Mouse (Mus musculus) layer of hippocampus, adult 8-10 months (tissue): Measurements from ENCODE around the gene Nhsl1. TPM values are rescaled to one million over a fixed set of nuclear protein-coding genes. Genes with fewer than 3 reads are reported as not detected.
A peak's percentile ranks its signal among the peaks of the same experiment; 100 is the strongest.
"Not testable (repeated sequence)": the region's sequence is repeated elsewhere in the genome, so short reads cannot be mapped to it uniquely, and the experiment has no call there.

Experiments
- DNase-seq, 2 experiments: peaks; one replicate each; pipeline ENCODE4 v3.0.0; 2022; ENCODE audit warnings: low spot score in 2 of 2
- total RNA-seq, 4 experiments: library from RNA; stranded (reverse); gene quantifications; 2 replicates each; pipeline ENCODE4 v1.2.4; 2022

Gene Nhsl1
- total RNA-seq, 4 experiments from 2014 or later, result 40.7 to 45.2 (median 41.2) TPM

DNA sequence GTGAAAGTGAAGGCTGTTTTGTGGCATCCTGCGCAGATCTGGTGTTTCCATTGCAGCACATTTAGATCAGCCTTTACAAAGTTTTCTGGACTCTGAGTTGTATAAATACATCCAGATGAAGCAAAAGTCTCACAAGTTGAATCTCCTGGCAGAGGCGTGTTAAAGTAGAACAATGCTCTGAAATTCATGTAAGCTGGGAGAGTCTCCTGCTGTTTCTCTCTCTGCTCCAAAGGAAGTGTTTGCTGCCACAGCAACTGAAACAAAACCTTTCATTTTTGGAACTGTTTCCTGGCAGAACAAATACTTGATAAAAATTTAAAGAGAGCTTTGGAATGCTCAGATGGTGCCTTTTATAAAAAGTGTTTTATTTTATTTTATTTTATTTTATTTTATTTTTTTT, 118.8 kb downstream of the Nhsl1 start:
- DNase-seq, result no peak

DNA sequence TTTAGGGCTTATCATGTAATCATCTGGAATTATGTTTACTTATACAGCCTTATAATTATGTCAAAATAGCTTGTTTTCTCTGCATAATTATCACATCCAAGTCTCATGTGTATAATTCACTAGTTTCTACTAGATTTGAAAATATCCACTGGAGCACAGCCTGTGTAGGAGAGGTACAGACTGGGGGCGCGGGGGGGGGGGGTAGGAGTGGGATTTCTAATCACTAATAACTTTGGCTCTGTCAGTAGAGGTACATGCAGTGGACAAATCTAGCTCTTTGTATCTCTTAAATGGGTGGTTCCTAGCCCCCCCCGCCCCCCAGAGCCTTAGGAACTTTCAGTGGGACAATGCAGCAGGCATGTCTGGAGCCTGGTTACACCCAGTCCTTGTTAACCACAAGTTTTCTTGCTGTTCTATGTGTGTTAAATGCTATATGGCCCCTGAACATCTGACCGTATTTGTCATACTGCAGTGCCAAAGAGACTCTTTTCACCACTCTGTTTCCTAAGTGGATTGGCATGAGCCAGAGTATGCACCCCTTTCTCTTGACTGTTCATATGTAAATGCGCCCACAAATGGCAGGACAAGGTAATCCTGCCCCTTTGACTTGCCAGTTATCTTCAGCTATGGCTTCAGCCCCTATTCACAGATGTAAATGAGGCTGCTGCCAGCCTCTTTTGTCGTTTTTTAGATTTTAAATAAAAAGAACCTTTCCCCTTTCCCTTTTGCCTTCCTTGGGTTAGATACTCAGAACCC, 127.0 kb downstream of the Nhsl1 start:
- DNase-seq, result no peak

DNA sequence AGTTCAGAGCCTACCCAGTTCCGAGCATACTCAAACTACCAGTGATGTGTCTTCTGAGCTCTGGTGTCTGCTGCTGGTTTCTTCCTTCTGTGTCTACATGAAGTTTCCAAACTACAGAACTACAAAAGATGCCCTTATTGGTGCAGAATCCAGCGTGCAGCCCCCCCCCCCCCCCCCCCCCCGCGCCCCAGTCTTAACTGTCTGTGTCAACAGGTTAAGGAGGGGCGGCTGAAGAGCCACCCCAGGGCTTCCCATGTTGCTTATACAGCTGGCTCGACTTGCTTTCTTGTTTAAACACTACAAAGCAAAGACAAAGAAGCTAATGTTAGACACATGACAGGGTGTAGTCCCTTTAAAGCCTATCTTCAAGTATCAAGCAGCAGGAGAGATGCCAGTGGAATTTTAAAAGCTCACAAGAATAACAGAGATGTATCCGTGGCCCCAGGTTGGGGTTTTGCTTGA, 127.6 kb downstream of the Nhsl1 start:
- no peak for DNase-seq

DNA sequence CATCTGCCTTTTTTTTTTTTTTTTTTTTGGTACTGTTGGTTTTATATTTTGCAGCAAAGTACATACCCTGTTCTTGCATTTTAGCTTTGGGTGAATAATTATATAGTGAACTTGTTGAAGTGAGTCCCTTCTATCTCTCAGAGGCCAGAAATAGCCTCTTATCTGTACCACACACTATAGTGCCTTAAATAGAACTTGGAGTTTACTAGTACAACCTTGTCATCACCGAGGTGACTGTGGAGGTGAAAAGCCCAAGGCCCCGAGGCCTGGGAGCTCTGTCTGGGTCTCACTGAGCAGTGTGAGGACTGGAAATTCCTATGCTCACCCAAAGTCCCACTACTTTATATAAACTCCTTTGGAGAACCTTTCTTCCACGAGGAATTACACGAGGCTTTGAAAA, 128.5 kb downstream of the Nhsl1 start:
- no peak for DNase-seq

DNA sequence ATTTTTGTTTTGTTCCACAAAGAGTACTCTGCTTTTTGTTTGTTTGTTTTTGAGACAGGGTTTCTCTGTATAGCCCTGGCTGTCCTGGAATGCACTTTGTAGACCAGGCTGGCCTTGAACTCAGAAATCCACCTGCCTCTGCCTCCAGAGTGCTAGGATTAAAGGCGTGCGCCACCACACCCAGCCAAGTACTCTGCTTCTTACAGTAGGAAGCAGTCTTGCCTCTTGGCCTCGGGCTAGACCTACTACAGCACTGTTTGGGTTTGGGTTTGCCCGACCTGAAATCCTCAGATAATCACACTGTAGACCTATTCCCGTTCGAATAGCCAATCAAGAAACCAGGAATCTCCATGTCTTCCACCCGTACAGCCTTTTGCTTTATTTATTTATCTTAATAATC, 130.1 kb downstream of the Nhsl1 start:
- not testable (repeated sequence) for DNase-seq

DNA sequence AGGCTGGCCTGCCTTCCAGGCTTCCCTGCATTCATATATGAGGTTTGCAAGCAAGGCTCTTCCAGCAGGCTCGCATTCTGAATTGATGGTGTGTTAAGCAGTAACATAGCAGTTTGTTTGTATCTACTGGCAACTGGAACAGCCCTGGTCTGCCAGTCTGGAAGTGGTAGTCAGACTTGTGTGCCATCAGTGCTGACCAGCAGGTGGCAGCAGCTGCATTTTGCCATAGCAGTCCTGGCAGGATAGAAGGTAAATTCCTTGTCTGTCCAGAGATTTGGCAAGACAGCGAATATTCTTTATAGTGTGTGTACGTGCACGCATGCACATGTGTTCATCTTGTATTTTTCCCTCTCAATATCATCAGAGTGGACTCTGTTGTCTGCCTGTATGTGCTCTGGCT, 134.6 kb downstream of the Nhsl1 start:
- peak; percentile 83 to 91 for DNase-seq

DNA sequence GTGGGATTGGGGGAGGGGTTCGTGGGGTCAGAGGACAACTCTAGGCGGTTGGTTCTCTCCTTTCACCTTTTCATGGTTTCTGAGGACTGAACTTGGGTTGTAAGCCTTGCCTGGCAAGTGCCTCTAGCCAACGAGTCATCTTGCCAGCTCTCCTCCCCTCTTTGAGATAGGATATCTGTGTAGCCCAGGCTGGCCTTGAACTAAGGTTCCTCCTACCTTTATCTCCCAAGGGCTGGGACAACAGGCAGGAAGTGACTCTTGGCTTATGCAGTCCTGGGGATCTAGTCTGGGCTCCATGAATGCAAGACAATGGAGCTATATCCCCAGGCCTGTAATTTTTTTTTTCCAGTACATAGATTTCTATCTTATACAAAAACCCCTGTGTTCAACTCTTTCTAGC, 135.4 kb downstream of the Nhsl1 start:
- no peak for DNase-seq

DNA sequence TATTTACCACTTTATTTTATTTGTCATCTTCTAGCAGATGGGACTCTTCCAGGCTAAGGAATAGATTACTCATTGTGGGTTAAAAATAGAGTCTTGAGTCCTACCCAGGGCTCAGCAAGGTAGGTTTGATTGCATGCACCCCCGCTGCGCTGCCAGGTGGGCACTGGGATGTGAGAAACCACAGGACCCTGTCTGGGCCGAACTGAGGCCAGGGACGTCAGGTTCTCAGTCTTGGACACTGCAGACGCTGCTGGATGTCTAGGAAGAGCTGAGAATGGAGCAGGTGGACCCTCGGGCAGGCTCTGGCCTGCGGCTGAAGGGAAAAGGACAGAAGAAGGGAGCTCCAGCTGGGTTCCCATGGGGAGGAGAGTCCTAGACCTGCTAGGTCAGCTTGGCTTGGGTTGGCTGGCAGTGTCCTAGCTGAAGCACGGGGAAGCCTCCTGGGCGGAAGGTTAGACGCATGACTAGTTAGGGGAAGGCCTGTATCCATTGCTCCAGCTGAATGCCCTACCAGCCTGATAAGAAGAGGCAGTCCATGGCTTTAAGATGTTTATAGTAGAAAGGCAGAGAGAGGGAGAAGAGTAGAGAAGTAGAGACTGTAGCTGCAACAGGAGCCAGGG, 136.6 kb downstream of the Nhsl1 start:
- DNase-seq, result no peak

DNA sequence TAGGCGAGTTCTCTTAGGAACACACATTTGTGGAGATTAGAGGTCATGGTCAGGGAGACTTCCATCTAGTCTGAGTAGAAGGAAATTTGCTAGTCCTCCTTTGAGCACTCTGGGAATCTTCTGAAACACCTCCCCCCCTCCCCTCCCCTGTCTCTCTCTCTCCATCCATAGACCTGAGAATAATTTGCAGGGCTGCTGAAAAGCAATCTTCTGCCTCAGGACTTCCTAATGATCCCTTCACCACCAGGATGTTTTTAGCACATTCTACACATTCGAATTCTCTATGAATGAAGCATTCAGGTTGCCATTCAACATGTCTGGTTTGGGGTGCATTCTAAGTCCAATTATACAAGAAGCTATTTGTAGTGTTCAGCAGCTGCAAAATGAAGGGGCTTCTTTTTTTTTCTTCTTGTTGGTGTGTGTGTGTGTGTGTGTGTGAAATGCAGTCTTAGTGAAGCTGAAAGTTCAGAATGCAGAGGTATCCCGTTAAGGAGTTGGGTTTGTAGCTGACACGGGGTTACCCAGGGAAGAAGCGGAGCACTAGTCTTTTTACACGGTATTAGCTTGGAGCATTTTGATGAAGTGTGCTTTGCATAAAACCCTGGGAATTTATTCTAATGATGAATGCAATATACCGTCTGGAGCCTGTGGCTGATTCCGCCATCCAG, 139.2 kb downstream of the Nhsl1 start:
- no peak for DNase-seq

DNA sequence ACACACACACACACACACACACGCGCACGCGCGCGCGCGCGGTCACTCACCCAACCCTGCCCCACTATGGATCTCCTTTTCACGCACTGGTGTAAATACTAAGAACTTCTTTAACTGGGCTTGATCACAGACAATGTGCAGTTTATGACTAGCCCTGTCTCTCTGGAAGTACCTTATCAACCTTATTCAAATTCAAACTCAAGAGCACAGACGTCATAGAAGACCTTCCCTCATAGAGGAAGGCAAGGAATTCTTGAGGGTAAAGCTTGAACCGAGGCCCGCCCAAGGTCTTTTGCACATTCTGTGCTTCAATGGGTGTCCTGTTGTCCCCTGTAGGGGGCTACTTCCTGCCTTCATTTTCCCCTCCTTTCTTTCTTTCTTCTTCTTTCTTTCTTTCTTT, 142.6 kb downstream of the Nhsl1 start:
- no peak for DNase-seq

DNA sequence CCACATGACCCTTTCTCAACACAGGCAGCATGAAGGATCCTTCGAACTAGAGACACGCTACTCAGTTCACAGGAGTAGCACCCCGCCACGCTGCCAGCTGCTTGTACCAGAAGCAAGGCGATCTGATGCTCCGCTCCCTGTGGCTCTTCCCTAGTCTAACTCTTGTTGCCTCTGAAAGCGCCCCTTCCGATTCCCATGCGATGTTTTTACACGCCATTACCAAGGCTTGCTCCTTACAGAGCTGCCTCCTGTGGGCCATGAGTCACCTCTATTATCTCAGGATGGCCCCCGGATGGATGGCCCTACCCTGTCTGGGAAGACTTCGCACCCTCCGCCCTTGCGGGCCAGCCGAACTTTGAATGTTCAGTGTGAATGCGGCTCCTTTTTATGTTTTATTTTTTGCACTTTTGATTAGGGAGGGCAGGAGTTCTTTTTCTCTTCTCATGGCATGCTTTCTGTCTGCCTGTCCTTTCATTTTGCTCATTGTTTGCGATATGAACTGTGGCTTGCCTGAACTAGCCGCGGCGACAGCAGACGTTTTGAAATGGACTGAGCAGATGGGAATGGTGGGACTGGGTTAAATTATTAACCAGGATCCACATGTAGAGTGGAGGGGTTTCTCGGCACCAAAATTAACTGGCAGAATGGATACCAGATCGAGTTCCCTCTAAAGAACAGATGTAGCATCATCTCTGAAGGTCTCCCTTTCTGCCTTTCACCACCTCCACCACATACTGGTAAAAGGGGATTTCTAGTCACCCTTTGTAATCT, 144.5 kb downstream of the Nhsl1 start:
- DNase-seq, result no peak

DNA sequence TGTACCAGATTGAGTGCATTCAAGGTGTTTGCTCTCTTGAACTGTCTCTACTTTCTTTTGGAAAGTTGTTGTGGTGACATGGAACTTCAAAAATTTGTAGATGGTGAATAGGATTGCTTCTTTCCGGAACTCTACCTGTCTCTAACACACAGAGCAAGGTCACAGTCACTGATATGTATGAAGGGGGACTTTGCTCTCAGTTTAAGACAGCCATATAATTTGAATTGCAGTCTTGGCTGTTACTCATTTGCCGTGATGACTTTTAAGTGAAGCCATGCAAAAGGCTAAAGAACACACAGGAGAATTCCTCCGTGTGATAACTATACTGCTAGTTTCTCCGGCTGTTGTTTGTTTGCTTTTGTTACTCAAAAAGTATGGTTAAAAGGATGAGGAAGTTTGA, 149.6 kb downstream of the Nhsl1 start:
- no peak for DNase-seq

DNA sequence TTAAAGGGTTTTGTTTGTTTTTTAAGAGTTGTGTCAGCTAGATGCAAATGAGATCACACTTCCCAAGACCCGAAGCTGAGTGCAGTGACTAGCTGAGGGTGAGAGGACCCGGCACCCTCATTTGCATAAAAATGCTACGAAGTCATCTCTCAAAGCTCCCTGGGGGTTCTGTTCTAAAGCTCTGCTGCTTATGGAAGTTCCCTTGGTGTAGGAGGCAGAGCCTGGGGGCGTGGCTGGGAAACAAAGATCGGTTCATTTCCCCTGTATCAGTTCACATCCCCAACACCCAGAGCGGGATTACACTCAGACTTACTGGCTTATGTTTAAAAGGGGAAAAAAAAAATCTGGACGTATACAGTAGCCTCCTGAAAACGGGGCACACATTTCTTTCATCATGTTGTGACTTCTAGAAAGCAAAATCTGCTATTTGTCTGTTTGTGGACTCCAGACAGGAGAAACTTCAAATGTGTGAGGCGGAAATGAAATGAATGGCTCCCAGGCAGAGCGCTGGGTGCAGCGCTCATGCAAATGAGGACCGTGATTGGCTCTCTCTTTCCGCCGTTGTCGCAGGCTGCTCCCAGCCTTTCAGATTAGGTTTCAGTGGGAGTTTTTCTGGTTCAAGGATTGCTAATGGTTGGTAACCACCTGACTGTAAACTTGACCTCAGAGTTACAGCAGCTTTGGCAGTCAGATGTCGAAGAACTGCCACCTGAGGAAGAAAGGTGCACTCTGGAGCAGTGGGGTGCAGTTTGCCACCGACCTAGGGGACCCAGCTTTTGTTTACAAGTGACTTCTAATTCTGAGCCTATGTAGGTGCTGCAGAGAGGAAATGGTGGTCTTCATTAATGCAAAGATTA, 150.7 kb downstream of the Nhsl1 start:
- DNase-seq, result no peak

DNA sequence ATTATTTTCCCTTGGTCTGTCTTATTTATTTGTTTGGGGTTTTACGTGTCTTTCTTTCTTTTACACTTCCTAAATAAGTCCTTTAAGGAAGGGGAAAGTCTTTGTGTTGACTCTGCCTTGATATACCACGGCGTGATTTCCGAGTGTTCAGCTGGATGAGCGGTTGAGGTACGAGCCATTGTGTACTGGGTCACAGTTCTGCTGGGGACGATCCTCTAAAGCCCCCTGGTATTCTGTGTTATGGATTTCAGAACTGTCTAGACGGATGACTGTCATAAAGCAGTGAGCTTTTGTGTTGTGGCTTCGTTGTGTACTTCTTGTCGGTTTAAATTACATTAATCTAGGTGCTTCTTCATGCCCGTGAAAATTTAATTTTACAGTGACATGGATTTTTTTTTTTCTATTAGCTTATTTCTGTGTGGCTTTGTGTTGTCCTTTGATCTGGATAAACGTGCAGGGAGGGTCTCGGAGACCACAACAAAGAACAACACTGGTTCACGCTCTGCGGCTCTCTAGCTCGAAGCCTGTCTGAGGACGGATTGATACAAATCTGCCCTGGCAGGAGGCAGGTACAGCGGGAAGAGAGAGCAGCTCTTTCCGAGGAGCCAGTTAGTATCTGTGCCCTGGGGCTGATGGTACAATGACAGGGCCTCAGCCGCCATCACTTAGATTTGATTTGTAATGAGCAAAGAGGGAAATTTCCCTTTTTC, 151.7 kb downstream of the Nhsl1 start:
- no peak for DNase-seq

DNA sequence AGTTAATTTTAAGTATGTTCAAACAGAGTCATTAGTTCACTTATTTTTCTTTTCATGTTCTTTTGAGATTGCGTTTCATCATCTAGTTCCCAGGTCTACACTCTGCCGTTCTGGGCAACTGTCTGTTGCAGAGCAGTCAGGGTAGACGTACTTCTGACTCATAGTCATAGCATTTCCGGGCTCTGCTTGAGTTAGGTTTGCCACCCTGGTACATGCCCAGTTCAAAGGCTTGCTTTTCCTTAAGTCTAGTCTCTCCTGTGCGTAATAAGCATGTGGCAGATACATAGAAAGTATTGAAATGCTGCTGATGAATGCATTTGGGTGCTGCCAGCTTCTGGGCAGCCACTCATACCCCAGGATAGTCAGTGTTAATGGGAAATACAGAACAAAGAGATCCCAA, 152.9 kb downstream of the Nhsl1 start:
- no peak for DNase-seq

DNA sequence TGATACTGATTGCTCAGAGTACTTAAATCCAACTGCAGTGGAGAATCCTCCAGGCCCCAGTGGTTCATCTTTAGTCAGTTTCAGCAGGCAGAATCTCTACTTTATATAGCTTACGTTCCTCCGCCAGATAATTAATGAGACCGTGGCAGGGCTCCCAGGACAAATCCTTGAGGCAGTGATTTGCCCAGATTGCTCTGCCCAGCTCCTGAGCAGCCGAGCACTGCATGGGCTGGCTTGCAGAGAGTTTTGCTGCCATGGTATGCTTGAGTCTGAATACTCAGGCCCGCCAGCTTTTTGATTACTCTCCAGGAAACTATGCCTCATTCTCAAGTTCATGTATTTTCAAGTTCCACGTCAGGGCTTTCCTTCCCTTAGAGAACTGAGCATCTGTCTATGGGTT, 156.3 kb downstream of the Nhsl1 start:
- DNase-seq, result no peak

DNA sequence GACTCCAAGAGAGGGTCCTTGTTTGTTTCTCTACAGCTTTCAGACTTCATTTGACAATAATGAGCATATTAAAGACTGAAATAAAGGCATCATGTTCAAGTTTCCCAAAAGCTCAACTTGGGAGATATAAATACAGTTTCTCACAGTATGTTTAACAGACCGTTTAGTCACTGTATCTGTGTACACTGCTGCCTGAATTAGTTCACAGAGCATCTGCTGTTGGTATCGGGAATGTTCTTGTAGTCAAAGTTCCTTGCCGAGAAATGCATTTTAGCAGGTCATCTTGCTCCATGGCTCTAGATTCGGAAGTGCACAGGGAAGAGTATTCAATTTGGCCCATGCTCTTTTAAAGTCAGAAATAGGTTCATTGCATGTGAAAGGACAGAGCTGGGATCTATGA, 159.5 kb downstream of the Nhsl1 start:
- no peak for DNase-seq

DNA sequence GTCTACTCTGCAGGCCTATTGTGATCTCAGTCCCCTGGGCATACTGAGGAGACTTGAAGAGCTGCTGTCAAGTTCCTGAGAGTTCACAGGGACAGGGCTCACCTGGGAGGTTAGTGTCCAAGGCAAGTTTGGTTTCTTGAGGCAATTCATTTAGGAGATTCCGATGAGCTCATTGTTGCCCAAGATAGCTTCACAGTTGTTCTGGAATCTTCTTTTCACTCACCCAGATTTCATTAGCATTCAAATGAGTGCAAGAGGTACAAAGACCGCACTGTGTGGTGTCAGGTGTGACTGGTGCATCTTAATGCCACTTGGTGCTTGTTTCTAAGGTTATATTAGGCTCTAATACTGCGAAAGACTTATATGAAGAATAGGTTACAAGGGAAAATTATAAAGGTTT, 160.5 kb downstream of the Nhsl1 start:
- no peak for DNase-seq

DNA sequence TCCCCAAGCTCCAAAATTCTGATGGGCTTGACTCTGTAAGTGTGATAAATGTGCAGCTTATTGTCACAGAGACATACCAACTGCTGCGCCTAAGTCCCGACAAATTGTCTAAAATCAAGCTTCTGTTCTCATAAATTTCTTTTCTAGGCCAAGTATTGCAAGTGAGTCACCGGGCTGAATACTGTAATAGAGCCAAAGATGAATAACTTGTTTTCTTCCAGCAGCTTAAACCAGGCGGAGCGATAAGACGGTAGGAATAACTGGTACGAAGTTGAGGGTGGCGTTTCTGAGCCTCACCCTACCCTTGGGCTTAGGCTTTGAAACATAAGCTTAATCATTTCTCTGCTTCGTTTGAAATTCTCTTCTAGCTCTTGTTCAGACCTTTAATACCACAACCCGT, 162.1 kb downstream of the Nhsl1 start:
- DNase-seq, result no peak

DNA sequence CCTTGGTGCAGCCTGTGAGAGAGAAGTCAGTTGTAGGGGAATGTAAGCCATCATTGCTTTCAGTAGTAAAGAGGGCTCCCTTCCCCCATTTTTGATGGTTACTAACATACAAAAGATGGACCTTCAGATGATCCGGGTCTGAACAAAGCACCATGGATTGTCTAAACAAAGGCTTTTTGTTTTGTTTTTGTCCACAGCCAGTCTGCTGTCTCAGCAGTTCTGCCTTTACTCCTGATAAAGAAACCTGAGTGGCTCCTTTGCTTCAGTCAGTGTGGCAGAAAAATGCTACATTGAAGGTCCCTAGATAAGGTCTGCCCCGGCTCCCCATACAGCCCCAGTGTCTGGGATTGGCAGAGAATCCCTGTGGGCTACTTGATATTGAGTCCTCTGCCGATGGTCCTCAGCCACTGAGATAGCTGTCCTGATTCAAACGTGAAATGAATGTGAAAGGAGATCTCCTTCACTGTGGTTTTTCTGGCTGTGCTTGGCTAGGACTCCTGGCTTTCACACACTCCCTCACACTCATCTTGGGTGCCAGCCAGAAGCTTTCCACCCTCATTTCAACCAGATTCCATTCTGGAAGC, 163.9 kb downstream of the Nhsl1 start:
- DNase-seq, result peak; percentile 60 to 75
